Mouse (Mus musculus) kidney, adult 2 months (tissue): ENCODE measurements around the gene Pnpla8.

Experiments used
- CTCF ChIP-seq: fragments of 200-500 bp; conservative IDR thresholded peaks from 2 replicates; pipeline ENCODE4 v1.5.1; 2011; ENCODE audit warnings: low read depth, mild to moderate bottlenecking, control low read depth, low read length, moderate library complexity, mixed read lengths; ENCODE audit not compliant: insufficient read depth, insufficient read length
- POLR2A ChIP-seq: fragments of 200-500 bp; IDR thresholded peaks from one replicate; pipeline ENCODE4 v1.6.1; 2011; ENCODE audit warnings: low read depth, low read length, control low read depth

DNA sequence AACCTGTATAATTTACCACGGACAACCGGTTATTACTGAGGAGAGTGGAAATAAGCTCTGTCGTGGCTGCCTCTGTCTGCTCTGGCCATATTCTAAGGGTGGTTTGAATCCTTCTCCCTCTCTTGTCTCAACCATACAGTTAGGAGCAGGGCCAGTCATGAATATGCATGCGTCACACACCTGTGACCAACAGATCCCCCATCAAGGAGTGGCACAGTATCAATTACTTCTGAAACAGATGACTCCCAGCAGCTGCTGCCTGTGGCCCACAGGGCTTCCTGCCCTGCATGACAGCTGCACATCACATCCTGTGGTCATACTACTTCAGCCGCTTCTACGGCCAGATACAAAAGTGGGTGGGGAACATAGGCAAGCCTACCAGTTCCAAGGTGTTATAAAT, 122.9 kb downstream of the Pnpla8 start:
- no peak for TF ChIP-seq CTCF
- no peak for TF ChIP-seq POLR2A
